Mouse (Mus musculus): Measurements from ENCODE around the gene Sav1.
A peak's percentile ranks its signal among the peaks of the same experiment; 100 is the strongest.

Sav1 gene

GRCm38 (mm10) chr12:69986786-69987497 lies at the start of gene Sav1:
TSS of gene Sav1 (minus strand) at chr12:69987002.
- peak; percentile 75 to 76 for DNase-seq

DNA sequence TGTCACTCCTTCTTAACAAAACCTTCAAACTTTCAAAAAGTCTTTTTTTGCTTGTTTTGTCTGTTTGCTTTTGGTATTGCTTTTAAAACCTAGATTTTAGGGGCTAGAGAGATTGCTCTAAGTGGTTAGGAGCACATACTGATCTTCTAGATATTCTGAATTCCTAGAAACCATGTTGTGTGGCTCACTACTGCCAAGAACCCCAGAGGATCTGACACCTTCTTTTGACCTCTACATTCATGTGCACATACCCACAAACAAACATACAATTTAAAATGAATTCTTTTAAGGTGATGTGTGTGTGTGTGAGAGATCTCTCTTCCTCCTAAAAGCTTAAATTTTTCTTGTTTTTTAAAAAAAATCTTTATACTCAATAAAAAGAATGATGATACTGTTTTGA lies 39.4 kb upstream of the Sav1 start:
- DNase-seq: no peak

GRCm38 (mm10) chr12:70025431-70025830 lies 38.6 kb upstream of the Sav1 start:
- DNase-seq: no peak

DNA sequence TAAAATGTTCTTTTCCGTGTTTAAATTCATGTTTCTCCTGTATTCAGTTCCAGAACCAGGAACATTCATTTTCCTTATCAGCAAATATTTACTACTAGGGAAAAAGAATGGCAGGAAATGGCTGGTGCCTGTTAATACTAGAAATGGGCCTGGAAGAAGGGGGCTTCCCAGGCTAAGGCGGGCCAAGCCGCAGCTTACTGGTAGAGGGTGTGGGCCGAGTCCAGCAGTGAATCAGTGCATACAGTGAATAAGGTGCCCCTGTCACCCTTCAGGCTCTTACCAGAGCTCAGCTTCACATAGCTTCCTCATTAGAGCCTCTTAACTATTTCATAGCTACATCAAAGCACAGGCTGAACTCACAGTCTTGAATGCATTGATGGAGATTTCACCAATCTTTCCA lies 36.8 kb upstream of the Sav1 start:
- no peak for DNase-seq

DNA sequence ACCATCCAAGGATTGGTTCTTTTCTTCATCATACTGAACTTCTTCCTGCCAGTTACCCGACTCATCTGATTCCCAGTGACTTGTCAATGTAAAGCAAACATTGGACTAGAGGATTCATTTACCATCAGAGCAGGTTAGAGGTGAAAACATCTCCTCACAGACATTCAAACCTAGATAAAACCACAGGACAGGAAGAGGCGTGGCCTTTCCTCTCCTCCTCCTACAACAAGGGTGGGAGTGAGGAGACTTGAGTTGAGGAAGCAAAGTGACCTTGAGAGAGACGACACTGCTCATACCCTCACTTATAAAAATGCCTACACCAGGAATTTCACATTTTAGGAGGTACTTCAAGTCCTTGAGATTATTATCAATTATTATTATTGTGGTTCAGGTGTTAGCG lies 31.4 kb upstream of the Sav1 start:
- DNase-seq: peak; percentile 22 to 40

GRCm38 (mm10) chr12:70015936-70016335 lies 29.1 kb upstream of the Sav1 start:
- no peak for DNase-seq

DNA sequence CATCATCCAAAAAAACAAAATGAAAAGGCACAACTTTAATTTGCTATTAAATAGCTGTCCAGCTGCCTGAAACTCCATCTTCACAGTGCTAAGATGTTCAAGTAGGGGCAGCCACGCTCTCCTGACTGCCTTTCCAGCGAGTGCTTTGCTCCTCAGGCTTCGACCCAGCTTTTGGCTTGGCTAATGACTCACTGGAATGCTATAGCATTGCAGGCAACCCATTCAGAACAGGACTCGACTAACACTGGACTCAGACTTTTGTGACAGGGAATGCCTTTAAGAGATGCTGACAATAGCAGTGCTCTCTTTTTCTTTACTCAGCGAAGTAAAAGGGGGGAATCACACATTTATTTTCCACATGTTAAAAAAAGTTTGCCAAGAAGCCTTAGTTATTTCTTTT lies 24.9 kb upstream of the Sav1 start:
- no peak for DNase-seq

DNA sequence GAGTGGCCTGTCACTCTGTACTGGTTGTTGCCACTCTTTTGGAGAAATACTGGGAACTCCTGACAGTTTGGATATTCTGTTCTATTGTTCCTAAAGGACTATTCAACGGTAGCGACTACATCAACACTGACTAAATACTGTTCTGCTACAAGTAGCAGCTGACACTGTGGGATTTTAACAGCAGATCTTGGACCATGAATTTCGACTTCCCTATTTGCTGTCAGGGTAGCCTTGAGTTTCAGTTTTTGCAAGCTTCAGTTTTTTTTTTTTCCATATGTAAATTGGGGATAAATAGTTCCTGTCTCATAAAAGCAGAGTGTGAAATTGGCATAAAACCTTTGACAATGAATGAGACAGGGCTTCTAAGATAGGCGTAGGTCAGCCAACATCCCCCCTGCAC lies 23.6 kb upstream of the Sav1 start:
- no peak for DNase-seq

GRCm38 (mm10) chr12:70005103-70005502 lies 18.3 kb upstream of the Sav1 start:
- DNase-seq: no peak

DNA sequence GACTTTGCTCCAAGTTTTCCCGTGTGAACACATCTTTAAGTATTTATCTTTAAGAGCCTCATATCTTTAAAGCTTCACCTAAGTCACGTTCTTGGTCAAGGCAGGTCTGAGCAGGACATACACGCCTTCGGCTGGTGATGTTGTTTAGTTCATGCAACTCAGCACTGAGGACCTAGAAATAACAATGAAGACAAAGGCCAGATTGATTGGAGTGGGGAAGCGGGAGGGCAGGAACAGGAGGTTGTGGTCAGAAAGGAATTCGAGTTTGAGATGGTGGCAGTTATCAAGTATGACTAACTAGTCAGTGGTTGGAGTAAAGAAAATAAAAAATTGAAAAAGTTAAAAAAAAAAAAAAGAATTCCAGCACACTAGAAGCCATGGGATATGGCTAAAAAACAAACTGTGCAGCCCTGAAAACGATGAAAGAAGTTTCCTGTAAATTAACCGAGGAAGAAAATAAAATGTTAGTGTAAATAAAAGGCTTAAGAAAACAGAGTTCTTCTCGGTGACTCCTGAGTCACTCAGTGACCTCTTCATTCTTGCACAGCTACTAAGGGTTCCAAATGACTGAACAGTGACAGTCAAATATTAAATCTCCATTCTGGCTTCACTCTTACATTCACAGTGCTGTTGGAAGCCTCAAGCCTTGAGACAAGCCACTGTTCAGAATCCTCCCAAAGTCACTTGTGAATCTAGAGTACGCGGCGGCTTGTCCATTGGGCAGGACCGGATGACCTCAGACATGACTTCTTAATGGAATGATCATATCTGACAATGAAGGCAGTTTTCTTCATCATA lies 11.6 kb upstream of the Sav1 start:
- DNase-seq: no peak

DNA sequence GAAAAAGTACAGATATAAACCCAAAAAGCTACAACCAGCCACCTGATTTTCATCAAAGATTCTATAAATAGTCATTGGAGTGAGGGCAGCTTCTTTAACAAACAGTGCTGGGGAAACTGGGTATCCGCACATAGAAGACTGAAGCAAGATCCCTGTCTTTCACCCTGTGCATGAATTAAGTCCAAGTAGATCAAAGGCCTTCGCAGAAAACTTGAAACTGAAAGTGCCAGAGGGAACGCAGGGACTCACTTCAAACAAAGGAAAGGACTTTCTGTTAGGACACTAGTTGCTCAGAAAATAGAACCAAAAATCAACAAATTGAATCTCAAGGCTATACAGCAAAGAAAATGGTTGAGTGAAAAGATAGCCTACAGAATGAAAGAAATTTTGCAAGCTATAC lies 8.6 kb upstream of the Sav1 start:
- no peak for DNase-seq

DNA sequence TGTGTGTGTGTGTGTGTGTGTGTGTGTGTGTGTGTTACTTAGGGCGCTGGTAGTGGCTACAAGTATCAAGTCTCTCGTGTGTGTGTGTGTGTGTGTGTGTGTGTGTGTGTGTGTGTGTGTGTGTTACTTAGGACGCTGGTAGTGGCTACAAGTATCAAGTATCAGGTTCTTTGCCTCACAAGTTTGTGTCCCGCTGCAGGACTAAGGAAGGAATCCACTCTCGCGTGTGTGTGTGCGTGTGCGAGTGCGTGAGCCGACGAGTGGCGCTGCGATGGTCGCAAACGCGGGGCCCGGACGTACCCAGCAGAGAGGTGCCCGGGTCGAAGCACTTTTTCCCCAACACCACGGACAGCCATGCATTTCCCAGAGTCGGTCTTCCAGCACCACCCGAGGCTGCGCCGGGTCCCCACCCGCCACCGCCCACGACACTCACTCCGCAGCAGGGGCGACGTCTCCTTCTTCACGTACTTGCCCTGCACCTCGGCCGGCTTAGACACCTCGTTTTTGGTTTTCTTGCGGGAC lies 500 bp downstream of the Sav1 start:
- DNase-seq: peak in 1 of 2 experiments; percentile 38

GRCm38 (mm10) chr12:69985546-69985945 lies 1.3 kb downstream of the Sav1 start:
- DNase-seq: no peak

DNA sequence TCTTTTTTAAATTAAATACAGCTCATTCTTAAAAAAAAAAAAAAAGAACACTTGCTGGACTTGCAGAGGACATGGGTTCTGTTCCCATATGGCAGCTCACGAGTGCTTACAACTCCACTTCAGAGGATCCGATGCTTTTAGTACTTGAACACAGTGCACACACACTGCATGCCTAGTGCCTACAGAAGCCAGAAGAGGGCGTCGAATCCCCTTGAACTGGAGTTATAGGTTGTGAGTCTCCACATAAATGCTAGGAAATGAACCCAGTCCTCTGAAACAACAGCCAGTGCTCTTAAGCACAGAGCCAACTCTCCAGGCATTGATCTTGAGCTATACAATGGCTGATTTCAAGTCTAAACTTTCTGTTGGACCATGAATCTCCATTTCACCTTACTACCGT lies 3.9 kb downstream of the Sav1 start:
- DNase-seq: peak; percentile 41 to 47

DNA sequence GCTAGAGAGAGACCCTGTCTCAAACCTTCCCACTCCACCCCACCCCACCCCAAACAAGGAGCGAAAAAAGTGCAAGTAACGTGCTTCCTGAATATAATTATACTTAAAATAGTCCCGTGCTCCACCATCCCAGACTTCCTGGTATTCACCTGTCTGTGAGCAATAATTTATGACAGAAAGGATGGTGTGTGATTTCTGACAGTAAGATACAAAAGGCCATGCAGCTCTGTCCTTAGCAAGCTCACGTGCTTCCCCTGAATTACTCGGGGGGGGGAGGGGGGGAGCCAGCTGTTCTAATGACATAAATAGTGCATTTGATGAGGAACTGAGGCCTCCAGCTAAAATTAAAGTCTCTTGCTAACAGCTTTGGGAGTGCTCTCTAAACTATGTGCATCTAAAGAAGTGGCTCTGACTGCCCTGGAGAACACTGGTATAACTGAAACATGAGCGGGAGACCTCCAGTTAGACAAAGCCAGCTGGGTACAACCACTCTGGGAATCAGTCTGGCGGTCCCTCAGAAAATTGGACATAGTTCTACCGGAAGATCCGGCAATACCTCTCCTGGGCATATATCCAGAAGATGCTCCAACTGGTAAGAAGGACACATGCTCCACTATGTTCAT lies 9.3 kb downstream of the Sav1 start:
- DNase-seq: no peak

GRCm38 (mm10) chr12:69976688-69977087 lies 10.1 kb downstream of the Sav1 start:
- no peak for DNase-seq

DNA sequence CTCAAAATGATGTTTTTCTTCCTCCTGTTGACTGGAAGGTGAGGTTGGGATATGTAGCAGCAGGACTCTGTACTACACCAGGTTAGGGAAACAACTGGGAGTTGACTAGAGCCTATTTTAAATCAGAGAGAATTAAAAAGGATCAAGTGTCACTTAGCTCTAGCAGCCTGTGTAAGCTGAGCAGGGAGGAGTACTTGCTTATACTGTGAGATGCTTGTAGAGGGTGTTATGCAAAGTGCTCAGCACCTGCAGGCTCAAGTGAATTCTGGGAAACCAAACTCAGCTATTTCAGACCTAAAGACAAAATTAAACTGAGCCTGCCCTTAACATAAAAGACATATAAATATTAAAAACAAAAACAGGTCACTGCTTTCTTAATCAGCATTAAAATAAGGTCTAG lies 13.1 kb downstream of the Sav1 start:
- DNase-seq: no peak

- no peak for DNase-seq
Measured at GRCm38 (mm10) chr12:69968154-69968553, 18.6 kb downstream of the Sav1 start.

DNA sequence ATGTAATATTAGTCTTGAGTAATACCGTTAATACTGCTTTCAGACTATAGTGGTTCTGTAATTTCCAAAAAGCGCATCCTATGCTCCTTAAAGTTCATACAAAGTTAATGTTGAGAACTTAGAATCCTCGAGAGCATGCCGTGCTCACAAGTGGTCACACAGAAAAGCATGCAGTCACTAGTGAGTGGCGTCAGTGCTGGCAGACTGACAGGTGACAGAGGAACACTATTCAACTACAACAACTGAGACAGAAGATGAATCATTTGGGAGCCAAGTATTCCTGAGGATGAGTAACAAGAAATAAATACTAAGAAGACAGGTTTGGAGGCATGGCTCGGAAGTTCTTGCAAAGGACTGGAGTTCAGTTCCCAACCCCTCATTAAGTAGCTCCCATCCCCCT lies 19.7 kb downstream of the Sav1 start:
- DNase-seq: no peak

DNA sequence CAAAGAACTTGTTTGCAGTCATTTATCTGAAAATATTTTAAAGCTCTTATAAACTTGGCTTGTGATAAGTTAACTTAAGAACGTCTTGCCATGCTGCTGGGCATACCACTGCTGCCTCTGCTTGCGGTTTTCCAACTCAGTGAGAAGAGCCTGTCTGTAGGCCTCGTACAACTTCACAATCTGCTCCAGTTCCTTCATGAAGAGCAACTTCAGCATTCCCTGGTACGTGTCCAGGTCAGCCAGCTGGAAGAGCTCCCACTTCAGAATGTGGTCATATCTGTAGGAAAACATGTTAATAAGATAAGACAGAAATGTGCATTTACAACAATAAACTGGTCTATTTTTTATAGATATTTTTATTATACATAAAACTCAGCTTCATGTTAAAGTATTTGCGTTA lies 20.7 kb downstream of the Sav1 start:
- no peak for DNase-seq

GRCm38 (mm10) chr12:69965644-69966043 lies 21.2 kb downstream of the Sav1 start:
- DNase-seq: no peak

- peak in 1 of 2 experiments; percentile 31 for DNase-seq
Measured at GRCm38 (mm10) chr12:69963141-69963540, 23.7 kb downstream of the Sav1 start.

- peak; percentile 70 to 72 for DNase-seq
Measured at GRCm38 (mm10) chr12:69962468-69962867, 24.3 kb downstream of the Sav1 start.

DNA sequence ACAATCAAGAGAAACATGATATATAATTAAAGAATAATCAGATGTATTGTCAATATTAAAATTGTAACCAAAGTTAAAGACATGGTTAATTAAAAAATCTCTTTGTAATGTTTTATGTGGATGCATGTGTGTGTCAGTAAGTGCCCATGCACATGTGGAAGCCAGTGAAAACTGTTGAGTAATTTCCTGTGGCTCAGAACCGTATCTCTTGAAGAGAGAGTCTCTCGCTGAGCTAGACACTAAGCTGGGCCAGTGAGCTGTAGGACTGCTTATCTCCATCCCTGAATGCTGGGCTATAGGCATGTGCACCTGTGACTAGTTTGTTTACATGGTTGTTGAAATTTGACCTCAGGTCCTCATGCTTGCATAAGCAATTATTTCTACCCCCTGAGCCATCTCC lies 29.4 kb downstream of the Sav1 start:
- no peak for DNase-seq
